Mouse (Mus musculus): Measurements from ENCODE around the gene Leng1.

The Leng1 gene

DNA sequence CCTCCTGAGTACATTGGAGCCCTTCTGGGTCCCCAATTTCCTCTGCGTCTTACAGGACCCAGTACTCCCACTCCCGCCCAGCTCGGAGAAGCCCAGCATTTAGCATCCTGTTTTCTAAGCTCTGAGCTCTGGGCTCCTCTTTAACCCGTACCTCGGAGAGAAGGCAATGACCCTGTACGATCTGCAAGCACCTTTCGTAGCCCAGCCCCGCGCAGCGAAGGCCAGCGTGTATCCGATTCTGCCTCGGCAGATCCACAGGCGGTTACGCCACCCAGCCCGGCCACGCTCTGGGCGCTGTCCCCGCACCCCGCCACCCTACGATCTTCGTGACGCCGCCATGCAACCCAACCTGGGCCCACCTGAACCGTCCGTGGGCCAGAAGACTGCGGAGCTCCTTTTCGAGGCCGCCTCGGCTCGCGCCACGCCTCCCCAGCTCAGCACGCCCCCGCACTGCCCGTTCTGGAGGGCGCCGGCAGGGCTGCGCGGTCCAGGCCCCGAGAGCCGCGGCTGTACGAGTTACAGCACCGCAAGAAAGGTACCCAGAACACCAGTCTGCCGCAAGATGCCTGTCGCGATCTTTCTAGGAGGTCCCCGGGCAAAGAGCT, 26.8 kb upstream of the Leng1 start, which contains the start of gene Tsen34:
TSS of gene Tsen34 (plus strand) at position 482 of the 605 bp plus-strand sequence.
- no peak for DNase-seq (ENCODE audit: low spot score in 2 of 2)

DNA sequence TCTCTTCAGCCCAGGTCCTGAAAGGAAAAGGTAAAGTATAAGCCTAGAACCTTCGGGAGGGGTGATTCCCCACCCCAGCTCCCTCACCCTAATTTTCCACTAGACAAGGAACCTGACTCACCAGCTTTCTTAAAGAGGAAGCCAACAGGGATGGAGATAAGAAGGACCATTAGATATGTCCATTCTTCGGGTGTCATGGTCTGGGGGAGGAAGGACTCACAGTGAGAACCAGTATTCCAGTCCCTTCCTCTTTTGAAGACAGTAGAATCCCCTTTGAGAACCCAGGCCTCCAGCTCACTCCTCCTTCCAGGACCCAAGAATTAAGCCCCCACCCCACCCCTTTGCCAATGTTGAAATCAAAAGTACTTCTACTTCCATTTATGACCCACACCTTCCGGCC, 26.3 kb upstream of the Leng1 start:
- no peak for DNase-seq (ENCODE audit: low spot score in 2 of 2)

DNA sequence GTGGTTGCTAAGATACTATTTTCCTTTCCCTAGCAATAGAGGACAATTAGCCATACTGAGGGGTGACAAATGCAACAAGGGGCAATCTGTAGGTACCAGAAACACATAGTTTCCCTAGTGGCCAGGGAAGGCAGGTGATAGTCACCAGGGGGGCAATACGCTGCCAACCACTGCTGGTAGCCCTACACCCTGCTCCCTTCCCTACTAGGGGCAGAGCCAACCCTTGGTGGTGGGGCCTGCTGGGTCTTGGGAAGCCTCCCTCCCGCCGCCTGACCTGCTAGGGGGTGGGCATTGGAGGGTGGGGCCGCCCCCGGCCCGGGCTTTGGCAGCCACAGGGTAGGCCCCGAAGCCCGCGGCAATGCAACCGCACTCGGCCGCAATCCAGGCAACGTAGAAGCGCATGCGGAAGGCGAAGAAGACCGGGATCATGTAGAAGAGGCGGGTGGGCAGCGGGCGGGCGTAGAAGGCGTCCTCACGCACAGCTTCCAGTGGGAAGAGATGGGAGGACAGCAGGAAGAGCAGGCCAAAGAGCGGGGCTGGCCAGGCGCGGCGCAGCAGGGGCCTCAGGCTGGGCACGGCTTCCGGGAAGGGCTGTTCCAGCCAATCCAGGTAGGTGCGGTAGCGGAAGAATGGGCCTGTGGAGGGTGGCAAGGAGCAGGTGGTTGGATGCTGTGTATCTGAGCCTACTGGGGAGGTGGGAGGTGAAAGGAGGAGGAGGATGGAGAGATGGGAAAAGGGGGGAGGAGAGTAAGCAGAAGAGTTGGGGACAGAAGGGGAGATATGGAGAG, 20.0 kb upstream of the Leng1 start:
- DNase-seq (ENCODE audit: low spot score in 2 of 2) = no peak

DNA sequence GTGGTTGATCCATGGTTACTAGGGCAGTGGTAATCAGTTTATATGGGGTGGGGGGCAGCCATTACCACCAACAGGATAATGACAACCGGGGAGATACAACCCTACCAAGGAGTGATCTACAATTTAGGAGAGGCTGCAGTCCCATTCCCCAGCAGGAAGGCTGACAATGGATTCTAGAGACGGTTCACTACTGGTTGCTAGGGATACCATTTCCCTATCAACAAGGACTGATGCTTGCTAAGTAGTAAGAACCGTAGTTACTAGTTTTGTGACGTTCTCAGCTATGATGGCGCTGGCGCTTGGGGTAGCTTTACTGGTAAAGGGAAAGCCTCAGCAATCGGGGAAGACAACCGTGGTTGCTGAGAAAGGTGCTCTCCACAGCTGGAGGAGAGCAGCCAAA, 19.1 kb upstream of the Leng1 start:
- no peak for DNase-seq (ENCODE audit: low spot score in 2 of 2)

DNA sequence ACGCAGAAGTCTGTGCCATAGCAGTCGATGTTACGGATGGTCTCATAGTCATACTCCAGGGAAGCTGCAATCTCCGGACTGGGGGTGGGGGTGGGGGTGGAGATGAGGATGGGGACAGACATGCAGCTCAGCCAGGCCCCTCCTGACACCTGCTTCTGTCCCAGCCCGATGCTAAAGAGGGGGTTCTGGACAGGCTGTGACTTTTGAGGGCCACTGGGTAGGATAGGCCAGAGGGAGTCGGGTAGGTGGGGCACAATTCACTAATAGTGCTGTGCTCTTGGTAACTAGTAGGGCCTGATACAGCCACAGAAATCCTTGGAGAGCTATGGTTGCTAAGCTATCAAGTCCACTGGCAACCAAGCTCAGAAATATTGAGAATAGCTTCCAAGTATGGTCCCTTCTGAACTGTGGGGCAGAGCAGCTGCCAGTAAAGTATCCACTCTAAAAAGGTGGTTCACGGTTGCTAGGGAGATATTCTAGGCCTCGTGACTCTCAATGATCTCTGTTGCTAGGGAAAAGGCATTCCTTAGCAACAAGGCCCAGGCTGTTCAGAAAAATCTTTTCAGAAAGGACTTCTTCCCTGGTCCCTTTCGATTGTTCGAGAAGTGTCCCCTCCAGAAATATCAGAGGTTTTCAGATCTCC, 18.4 kb upstream of the Leng1 start:
- DNase-seq (ENCODE audit: low spot score in 2 of 2) = no peak

DNA sequence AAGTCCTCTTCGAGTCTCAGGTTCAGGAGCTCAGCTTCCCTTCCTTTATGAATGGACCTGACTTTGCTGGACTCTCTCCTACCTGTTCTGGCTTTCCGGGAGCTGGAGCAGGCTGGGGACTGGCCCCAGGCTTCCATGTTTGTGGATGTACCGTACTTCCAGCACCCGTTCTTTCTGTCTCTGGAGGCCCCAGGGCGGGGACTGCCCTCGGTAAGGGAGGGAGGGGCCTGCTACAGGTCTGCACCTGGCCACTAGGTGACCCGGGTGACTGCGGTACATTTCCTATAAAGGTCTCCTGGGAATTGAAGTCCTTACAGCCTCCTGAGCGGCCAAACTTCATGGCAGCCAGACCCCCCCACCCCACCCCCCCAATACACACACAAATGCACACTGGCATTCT, 11.7 kb upstream of the Leng1 start, which contains the start of gene Tmc4:
TSS of gene Tmc4 (minus strand) at position 212 of the 400 bp plus-strand sequence.
- DNase-seq (ENCODE audit: low spot score in 2 of 2) = no peak

DNA sequence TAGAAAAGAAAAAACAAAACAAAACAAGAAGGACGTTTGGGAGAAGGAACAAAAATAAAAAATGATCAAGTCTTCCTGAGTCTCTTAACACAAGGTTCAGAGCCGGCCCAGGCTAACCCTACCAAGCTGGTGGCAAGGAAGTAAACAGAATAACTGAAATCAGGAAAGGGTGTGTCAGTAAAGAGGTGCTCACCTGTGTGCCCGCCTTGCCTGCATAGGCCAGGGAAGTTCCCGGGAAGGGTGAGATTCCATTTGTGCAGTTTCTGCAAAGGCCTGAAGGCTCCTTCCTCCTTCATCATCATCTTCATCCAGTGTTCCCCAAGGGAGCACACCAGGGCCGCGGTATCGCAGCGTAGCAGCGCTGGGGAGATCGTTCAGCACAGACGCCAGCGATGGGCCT, 10.7 kb upstream of the Leng1 start:
- no peak for DNase-seq (ENCODE audit: low spot score in 2 of 2)

DNA sequence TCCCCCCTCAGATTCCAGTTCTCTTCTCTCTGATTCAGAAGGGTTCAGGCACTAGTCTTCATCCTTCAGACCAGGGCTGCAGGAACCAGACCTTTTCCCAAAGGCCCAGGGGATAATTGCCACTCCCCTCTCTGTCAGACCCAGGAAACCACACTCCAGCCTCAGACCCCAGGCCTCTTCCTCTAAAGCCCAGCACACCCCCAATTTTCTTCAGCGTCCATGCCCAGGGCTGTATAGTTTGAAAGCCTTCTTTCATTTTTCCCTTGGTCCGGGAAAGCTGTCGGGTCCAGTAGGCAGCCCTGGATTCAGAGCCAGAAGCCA, 9.5 kb upstream of the Leng1 start:
- no peak for DNase-seq (ENCODE audit: low spot score in 2 of 2)

DNA sequence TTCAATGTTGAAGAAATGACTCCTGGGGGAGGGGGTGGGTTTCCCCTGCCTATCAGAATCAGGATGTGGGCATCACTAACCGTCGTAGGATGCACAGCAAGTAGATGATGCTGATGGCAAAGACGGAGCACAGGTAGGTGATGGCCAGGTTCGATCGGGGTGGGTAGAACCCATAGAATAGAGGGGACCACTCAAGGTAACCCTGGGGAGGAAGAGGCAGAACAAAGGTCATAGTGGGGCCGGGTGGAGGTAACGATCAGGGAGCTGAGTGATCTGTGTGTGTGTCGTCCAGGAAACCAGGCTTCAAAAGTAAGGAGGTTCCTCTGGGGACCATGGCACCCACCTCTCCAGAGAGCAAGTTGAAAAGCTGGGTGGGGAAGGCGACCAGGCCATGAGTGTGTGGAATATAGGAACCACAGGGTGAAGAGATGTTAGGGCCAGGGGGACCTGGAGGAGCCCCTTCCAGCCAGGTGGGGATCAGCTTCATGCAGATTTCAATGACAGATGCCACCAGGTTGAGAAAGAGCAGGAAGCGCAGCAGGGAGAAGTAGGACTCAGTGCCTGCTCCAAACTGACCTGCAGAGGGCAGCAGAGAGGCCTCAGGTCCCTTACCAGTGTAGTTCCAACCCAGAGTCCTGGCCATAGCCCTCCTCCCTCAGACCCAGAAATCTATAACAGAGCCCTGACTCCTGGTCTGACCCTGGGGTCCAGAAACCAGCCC, 9.0 kb upstream of the Leng1 start:
- peak; percentile 79 to 94 for DNase-seq (ENCODE audit: low spot score in 2 of 2)

DNA sequence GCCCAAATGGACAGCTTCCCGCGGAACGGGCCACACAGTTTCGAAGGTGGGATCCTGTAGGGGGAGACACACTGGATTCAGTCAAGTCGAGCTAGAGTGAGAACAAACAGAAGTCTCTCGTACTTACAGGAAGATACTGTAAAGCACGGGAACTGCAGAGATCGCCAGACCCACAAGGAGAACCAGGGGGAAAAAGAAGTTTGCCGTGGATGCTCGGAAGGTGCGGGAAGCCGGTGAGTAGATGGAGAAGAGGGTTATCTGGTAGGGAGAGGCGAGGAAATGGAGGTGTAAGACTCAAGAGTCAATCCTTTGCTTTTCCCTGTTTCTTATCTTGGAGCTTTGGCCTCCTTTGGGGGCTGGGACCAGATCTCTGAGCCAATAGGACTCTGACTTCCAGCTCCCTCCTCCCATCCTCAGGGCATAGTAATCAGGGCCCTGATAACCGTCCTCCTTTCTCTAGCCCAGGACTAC, 1.3 kb upstream of the Leng1 start:
- DNase-seq (ENCODE audit: low spot score in 2 of 2) = no peak

DNA sequence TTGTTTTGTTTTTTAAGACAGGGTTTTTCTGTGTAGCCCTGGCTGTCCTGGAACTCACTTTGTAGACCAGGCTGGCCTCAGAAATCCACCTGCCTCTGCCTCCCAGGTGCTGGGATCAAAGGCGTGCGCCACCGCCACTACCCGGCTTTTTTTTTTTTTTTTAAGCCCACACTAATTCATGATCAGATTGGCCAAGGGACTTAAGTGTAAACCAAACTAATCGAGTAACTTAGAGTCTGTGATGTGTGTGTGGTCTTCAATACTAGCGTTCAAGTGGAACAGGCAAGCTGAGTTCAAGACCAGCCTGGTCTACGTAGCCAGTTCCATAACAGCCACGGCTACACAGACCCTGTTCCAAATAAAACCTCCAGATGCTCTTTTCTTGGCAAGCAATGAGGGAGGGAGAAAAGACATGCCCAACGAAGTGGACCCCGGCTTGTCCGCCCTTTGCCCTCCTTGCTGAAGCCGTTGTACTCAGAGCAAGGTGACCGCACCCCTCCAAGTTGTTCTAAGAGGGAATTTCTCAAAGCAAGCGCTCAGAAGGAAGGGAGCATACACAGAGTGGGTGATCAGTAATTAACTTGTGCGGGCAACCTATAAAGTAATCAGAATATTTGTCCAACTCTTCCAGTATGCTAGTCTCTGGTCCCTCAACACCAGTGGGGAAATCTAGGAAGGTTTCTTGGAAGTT, 971 bp downstream of the Leng1 start:
- no peak for DNase-seq (ENCODE audit: low spot score in 2 of 2)

DNA sequence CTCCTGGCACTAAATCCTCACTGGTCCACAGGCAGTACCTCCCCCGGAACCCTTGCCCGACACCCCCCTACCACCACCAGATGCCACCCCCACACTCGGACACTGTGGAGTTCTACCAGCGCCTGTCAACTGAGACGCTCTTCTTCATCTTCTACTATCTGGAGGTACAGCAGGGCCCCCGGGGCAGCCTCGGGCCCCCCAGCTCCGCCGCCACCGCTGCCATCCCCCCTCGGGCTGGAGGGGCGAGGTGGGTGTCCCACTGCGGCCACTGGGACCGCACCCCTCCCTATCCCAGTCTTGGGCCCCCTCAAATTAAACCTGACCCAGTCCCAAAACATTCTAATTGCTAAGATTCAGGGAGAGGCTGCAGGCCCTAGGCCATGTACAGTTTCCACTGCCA, 7.1 kb downstream of the Leng1 start:
- no peak for DNase-seq (ENCODE audit: low spot score in 2 of 2)

DNA sequence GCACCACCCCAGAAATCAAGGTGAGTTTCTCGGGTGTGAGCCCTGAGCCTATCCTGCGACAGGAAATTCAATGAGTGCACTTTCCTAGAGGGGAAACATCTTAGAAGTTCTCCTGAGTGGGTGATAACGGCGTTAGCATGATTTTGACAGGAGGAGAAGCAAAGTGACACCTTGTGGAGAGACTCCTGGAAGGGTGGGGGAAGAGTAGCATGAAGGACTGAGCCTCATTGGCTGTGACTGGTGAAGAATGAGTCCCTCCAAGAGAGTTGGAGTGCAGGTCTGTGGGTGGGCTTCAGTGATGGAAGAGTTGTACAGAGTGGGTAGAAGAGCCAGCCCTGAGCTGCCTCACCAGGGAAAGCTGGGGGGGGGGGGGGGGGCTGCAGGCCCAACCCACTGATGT, 8.7 kb downstream of the Leng1 start:
- no peak for DNase-seq (ENCODE audit: low spot score in 2 of 2)

DNA sequence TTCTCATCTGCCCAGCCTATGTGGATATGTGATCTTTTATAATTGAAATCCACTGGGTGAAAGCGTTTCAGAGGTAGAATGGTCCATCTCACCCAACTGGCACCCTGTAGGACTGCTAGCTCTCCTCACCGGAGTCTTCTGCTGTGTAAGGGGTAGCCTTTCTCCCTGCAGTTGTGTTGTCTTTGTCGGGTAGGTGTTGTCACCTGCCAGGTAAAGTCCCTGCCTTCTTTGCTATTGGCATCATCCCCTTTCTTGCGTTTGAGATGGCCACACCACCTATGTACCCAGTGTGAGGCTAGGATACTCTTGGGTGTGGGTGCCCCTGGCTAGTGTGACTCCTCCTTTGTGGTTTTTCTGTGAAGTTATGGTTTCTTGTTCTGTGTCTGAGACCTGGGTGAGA, 19.0 kb downstream of the Leng1 start:
- DNase-seq (ENCODE audit: low spot score in 2 of 2) = no peak

DNA sequence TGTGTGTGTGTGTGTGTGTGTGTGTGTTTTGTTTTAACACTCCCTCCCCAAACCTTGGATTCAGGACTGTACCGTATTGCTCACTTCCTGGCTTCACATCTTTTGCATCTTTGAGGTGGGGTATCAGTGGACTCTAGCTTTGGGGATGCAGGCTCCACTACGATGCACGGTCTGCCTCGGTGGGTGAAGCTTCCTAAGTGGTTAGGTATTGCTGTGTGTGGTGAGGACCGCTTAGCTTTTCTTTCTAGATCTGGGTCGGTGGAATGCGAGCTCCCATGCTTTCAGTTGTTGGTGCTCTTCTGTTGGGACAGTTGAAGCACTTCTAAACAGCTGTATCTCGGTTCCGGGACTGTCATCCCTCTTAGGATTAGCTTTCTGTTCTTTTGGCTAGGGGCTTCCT, 19.5 kb downstream of the Leng1 start:
- no peak for DNase-seq (ENCODE audit: low spot score in 2 of 2)

DNA sequence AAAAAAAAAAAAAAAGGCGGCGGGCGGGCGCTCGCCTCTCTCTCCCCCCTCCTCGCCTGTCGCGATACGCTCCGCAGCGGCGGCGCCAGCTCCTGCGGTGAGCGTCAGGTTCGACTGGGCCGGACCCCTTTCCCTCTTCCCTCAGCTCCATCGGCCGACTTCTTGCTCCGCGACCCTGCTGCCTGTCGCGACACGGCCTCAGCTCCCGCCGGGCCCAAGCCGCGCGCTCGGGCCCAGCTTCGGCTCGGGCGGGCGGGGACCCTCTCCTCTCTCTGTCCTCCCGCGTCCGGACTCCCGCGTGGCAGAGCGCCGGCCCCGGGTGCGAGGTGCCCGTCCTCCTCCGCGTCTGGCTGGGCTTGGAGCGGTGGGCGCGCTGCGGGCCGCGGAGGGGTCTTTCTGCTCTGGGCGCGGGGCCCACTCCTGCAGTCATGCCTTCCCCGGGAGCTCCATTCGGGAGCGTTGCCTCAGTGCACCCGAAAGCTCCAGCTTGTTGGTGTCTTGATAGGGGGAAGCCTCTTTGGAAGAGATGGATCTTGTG, 20.1 kb downstream of the Leng1 start:
- no peak for DNase-seq (ENCODE audit: low spot score in 2 of 2)

DNA sequence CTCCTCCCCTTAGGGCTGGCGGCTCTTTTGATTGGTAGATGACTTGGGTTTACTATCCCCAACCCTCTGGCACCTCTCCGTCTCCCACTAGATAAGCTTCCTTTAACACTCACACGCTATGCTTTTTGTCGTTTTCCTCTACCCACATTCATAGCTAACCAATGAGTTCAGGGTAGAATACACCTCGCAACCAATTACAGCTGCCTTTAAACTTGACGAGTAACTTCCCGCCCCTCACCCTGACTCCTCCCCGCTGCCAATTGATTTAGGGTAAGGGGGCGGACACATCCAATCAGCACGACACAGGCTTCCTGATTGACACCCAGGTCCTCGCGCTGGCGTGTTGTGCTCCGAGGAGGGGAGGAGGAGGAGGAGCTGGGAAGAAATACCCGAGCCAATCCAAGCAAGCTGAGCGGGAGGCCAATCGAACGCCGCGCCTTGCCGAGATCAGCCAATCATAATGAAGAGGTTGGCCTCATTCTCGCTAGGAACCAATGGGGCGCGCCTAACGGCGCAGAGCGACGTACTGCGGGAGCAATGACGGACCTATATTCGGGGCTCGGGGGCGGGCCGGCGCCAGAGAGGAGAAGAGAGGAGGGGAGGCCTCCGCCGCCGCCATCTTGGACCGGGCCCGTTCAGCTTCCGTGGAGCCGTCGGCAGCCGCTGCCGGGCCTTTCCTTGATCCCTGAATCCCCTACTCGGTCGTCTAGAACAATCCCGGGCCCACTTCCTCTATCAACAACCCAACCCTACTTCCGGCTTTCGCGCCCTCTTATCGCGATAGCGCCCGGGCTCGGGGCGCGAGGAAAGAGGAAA, 20.8 kb downstream of the Leng1 start, which contains the start of gene Cnot3:
TSS of gene Cnot3 (plus strand) at position 597 of the 816 bp plus-strand sequence.
- DNase-seq (ENCODE audit: low spot score in 2 of 2) = peak; percentile 96 to 98

DNA sequence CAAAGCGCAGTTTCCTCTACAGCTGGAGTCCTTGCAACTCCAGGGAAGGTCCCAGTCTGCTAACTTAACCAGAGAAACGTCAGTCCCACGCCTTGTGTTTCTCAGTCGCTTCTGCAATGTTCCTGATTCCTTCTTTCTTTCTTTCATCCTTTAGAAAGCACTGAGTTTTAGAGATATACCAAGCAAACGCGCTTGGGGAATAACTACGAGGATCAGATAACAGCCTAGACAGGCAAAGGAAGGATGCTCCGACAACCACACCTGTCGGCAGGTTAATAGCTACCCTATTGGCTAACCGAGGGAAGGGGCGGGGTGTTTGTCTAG, 21.3 kb downstream of the Leng1 start:
- peak; percentile 93 to 94 for DNase-seq (ENCODE audit: low spot score in 2 of 2)

DNA sequence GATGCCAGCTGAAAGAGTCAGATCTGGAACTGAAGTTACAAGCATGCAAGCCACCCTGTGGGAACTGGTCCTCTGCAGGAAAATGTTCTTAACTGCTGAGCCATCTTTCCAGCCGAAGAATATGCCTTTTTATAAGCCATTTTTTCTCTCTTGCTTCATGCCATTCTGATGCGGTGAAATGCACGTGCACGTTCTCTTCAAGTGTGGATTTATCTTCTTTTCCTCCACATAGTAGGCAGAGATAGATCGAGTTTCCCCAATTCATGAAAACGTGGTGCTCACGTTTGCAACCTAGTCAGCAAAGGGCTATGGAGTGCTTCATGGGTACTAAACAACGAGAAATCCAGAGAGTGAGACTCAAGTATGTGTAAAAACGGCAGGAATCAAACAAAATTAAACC, 21.8 kb downstream of the Leng1 start:
- DNase-seq (ENCODE audit: low spot score in 2 of 2) = no peak

DNA sequence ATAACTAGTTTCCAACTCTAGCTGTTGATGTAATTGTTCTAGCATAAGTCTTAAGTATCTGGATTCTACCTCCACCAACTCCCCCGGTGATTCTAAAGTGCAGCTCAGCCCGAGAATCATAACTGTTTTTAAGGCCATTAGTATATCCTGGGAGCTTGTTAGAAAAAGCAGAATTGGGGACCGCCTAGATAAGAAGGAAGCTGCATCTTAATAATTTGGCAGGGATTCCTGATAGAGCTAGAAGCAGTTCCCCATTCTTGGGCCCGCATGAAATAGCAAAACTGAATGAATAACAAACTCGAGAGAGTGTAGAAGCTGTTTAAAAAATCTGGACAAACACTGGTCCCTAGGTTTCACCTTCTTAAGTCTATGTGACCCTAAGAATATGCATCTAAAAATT, 22.2 kb downstream of the Leng1 start:
- DNase-seq (ENCODE audit: low spot score in 2 of 2) = no peak

DNA sequence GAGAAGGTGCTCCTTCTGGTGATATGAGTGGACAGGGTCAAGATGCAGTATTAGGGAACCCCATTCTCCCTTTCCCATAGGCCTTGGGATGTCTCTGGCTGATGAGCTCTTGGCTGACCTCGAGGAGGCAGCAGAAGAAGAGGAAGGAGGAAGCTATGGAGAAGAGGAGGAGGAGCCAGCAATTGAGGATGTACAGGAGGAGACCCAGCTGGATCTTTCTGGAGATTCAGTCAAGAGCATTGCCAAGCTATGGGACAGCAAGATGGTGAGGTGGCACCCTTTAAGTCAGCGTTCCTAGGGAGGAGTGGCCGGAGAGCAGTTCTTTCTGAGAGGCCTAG, 35.2 kb downstream of the Leng1 start:
- no peak for DNase-seq (ENCODE audit: low spot score in 2 of 2)
